In genomic region chr19:21144659-21145283, GRCm38 (mm10) we compare ENCODE assay signal across 8 mouse cellular contexts.
DNase-seq lines count a peak whose midpoint lies in the region; ATAC-seq and TF ChIP-seq lines count a peak whose summit lies in the region.

No protein-coding gene starts in this region.

- TF ChIP-seq CTCF in liver, postnatal 0 days (IDR thresholded peaks at IDR 0.05; ENCODE audit: low read depth) = no peak

- no peak; the same call in 1 of the 2 replicates for ATAC-seq in hindbrain, embryonic 11.5 days (ENCODE audit: low FRiP score)
- no peak for ATAC-seq in hindbrain, embryonic 13.5 days (ENCODE audit: low FRiP score)
- peak; percentile 79; the same call in 1 of the 2 replicates for ATAC-seq in embryonic facial prominence, embryonic 14.5 days (ENCODE audit: low read depth)
- ATAC-seq in inflammation-experienced regulatory T-cells, adult 6 months = peak; percentile 96
- peak; percentile 84 for ATAC-seq in liver, postnatal 0 days
- peak; percentile 67 for ATAC-seq in neural tube, embryonic 11.5 days (ENCODE audit: insufficient read depth, low FRiP score, low TSS enrichment)

- TF ChIP-seq EP300 in liver, postnatal 0 days (IDR thresholded peaks at IDR 0.05; ENCODE audit: low read depth) = no peak

- H3K27ac ChIP-seq in hindbrain, embryonic 11.5 days (ENCODE audit: low read depth, low read length) = no peak overlapping the region
- no peak overlapping the region for H3K27ac ChIP-seq in hindbrain, embryonic 13.5 days
- no peak overlapping the region for H3K27ac ChIP-seq in embryonic facial prominence, embryonic 14.5 days (replicated peaks; ENCODE audit: low read depth, low read length)
- no peak overlapping the region for H3K27ac ChIP-seq in liver, postnatal 0 days (ENCODE audit: low read depth)
- H3K27ac ChIP-seq in neural tube, embryonic 11.5 days (ENCODE audit: low read depth, low read length) = no peak overlapping the region

- no peaks in the 10 kb centered on the region for H3K27me3 ChIP-seq in hindbrain, embryonic 11.5 days (ENCODE audit: control insufficient read depth, insufficient read depth, low read length)
- no peaks in the 10 kb centered on the region for H3K27me3 ChIP-seq in hindbrain, embryonic 13.5 days
- H3K27me3 ChIP-seq in embryonic facial prominence, embryonic 14.5 days (replicated peaks; ENCODE audit: control insufficient read depth, insufficient read depth, low read length) = no peaks in the 10 kb centered on the region
- H3K27me3 ChIP-seq in liver, postnatal 0 days (ENCODE audit: insufficient read depth, low read length) = no peaks in the 10 kb centered on the region
- H3K27me3 ChIP-seq in neural tube, embryonic 11.5 days (ENCODE audit: control insufficient read depth, insufficient read depth, low read length) = no peaks in the 10 kb centered on the region

- H3K4me3 ChIP-seq in hindbrain, embryonic 11.5 days (ENCODE audit: low read depth, low read length) = no peak overlapping the region
- no peak overlapping the region for H3K4me3 ChIP-seq in hindbrain, embryonic 13.5 days
- no peak overlapping the region for H3K4me3 ChIP-seq in embryonic facial prominence, embryonic 14.5 days (ENCODE audit: low read depth, low read length)
- H3K4me3 ChIP-seq in liver, postnatal 0 days (ENCODE audit: low read depth, low read length) = no peak overlapping the region
- H3K4me3 ChIP-seq in neural tube, embryonic 11.5 days (ENCODE audit: low read depth, low read length) = no peak overlapping the region

- H3K9me3 ChIP-seq in hindbrain, embryonic 11.5 days (ENCODE audit: control insufficient read depth, low read length) = no peaks in the 10 kb centered on the region
- H3K9me3 ChIP-seq in hindbrain, embryonic 13.5 days = no peaks in the 10 kb centered on the region
- H3K9me3 ChIP-seq in embryonic facial prominence, embryonic 14.5 days (ENCODE audit: control insufficient read depth, low read length) = no peaks in the 10 kb centered on the region
- H3K9me3 ChIP-seq in liver, postnatal 0 days (ENCODE audit: low read length) = no peaks in the 10 kb centered on the region
- no peaks in the 10 kb centered on the region for H3K9me3 ChIP-seq in neural tube, embryonic 11.5 days (ENCODE audit: control insufficient read depth, low read length)

- no peaks in the 10 kb centered on the region; the same call in 1 of the 2 replicates for H3K4me1 ChIP-seq in hindbrain, embryonic 11.5 days (replicated peaks; ENCODE audit: control insufficient read depth, insufficient read depth, low read length)
- H3K4me1 ChIP-seq in hindbrain, embryonic 13.5 days (replicated peaks) = no peaks in the 10 kb centered on the region; the same call in 1 of the 2 replicates
- H3K4me1 ChIP-seq in embryonic facial prominence, embryonic 14.5 days (ENCODE audit: control insufficient read depth, insufficient read depth, low read length) = no peaks in the 10 kb centered on the region; the same call in 1 of the 2 replicates
- peaks cover 4% of the 10 kb centered on the region; the same call in 1 of the 2 replicates for H3K4me1 ChIP-seq in liver, postnatal 0 days (ENCODE audit: insufficient read depth)
- H3K4me1 ChIP-seq in neural tube, embryonic 11.5 days (ENCODE audit: control insufficient read depth, insufficient read depth, low read length) = peaks cover 17% of the 10 kb centered on the region

- peak; percentile 28 for DNase-seq in hindbrain, embryonic 11.5 days (ENCODE audit: low spot score)
- DNase-seq in embryonic facial prominence, embryonic 14.5 days (ENCODE audit: low spot score) = peak; percentile 77
- DNase-seq in liver, postnatal 0 days = peak; percentile 39
- DNase-seq in neural tube, embryonic 11.5 days (ENCODE audit: low spot score) = peak; percentile 16
- no peak for DNase-seq in cerebellum, postnatal 4 days (ENCODE audit: low spot score in 2 of 2)
- no peak for DNase-seq in cerebellum, adult 18-20 months

- WGBS in hindbrain, embryonic 11.5 days = 23% methylated on average over 13 of the region's 13 CpGs
- 20% methylated on average over 13 of the region's 13 CpGs for WGBS in hindbrain, embryonic 13.5 days
- 11% methylated on average over 13 of the region's 13 CpGs for WGBS in embryonic facial prominence, embryonic 14.5 days
- WGBS in liver, postnatal 0 days (ENCODE audit: insufficient replicate concordance) = 28% methylated on average over 13 of the region's 13 CpGs
- WGBS in neural tube, embryonic 11.5 days = 13% methylated on average over 13 of the region's 13 CpGs

- no peak overlapping the region for H3K4me2 ChIP-seq in hindbrain, embryonic 11.5 days (replicated peaks; ENCODE audit: low read depth, low read length)
- H3K4me2 ChIP-seq in hindbrain, embryonic 13.5 days = no peak overlapping the region
- peak overlapping the region; percentile 21 for H3K4me2 ChIP-seq in embryonic facial prominence, embryonic 14.5 days (ENCODE audit: low read depth, low read length)
- H3K4me2 ChIP-seq in liver, postnatal 0 days (ENCODE audit: low read depth, low read length) = peak overlapping the region; percentile 46
- H3K4me2 ChIP-seq in neural tube, embryonic 11.5 days (ENCODE audit: low read depth) = peak overlapping the region; percentile 5; the same call in 1 of the 2 replicates

- H3K9ac ChIP-seq in hindbrain, embryonic 11.5 days (ENCODE audit: low read depth, low read length) = no peak overlapping the region
- H3K9ac ChIP-seq in hindbrain, embryonic 13.5 days = no peak overlapping the region
- H3K9ac ChIP-seq in embryonic facial prominence, embryonic 14.5 days (ENCODE audit: low read depth, low read length) = no peak overlapping the region
- no peak overlapping the region for H3K9ac ChIP-seq in liver, postnatal 0 days (replicated peaks)
- H3K9ac ChIP-seq in neural tube, embryonic 11.5 days (ENCODE audit: low read length) = no peak overlapping the region

- no peaks in the 10 kb centered on the region for H3K36me3 ChIP-seq in hindbrain, embryonic 11.5 days (ENCODE audit: control insufficient read depth, insufficient read depth, low read length)
- no peaks in the 10 kb centered on the region for H3K36me3 ChIP-seq in hindbrain, embryonic 13.5 days
- no peaks in the 10 kb centered on the region for H3K36me3 ChIP-seq in embryonic facial prominence, embryonic 14.5 days (ENCODE audit: control insufficient read depth, insufficient read depth, low read length)
- no peaks in the 10 kb centered on the region for H3K36me3 ChIP-seq in liver, postnatal 0 days (replicated peaks; ENCODE audit: insufficient read depth, low read length)
- no peaks in the 10 kb centered on the region for H3K36me3 ChIP-seq in neural tube, embryonic 11.5 days (ENCODE audit: control insufficient read depth, insufficient read depth, low read length)

Comparison
In these comparisons a context has a peak if more than half of its experiments do, and no peak if none do; other contexts are left out.
1. ATAC-seq: peak in embryonic facial prominence, embryonic 14.5 days (single experiment), inflammation-experienced regulatory T-cells, adult 6 months (single experiment), liver, postnatal 0 days (single experiment) and neural tube, embryonic 11.5 days (single experiment); none in hindbrain, embryonic 11.5 days (single experiment) and hindbrain, embryonic 13.5 days (single experiment).
2. DNase-seq: peak in hindbrain, embryonic 11.5 days (single experiment), embryonic facial prominence, embryonic 14.5 days (single experiment), liver, postnatal 0 days (single experiment) and neural tube, embryonic 11.5 days (single experiment); none in cerebellum, postnatal 4 days (0 of 2) and cerebellum, adult 18-20 months (0 of 2).
3. H3K4me2 ChIP-seq: peak in embryonic facial prominence, embryonic 14.5 days (single experiment), liver, postnatal 0 days (single experiment) and neural tube, embryonic 11.5 days (single experiment); none in hindbrain, embryonic 11.5 days (single experiment) and hindbrain, embryonic 13.5 days (single experiment).